Comparison of ENCODE assay signal across 30 mouse cellular contexts in the genomic region with DNA sequence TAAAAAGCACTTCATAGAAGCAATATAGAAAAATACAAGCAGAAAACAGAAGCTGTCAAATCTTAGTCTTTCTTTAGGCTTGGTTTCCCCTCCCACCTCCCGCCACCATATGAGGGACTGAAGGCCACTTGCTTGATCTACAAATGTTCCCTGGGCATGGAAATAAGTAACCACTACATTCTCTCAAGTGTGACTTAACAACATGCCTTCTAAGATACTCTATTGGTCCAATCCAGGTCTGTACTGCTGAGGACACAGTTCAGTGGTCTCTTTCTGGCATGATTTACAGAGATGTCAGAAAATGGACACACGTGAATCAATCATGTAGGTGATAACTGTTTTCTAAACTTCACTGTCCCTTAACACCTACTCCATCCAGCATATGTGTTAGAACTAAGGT. TPM values are rescaled to one million over a fixed set of nuclear protein-coding genes. Genes with fewer than 3 reads are reported as not detected.
DNase-seq lines count a peak whose midpoint lies in the region; ATAC-seq lines count a peak whose summit lies in the region.
"Had no signal": no experiment of that assay in that cellular context is flagged by ENCODE, and none has a peak within 500 bp of the region (broad histone marks: within the 10 kb centered on the region; RNA-seq: fewer than 3 reads in every experiment).

No protein-coding gene starts in this region.

- no peaks in the 10 kb centered on the region for H3K9me3 ChIP-seq in kidney, embryonic 16.5 days (ENCODE audit: low read length)
- H3K9me3 ChIP-seq: embryonic facial prominence, embryonic 13.5 days; embryonic facial prominence, embryonic 15.5 days; forebrain, embryonic 10.5 days; forebrain, embryonic 12.5 days; G1E had no signal

- no peaks in the 10 kb centered on the region for H3K27me3 ChIP-seq in kidney, embryonic 16.5 days (ENCODE audit: insufficient read depth, low read length)
- H3K27me3 ChIP-seq: CH12.LX; embryonic facial prominence, embryonic 13.5 days; embryonic facial prominence, embryonic 15.5 days; forebrain, embryonic 12.5 days; Patski had no signal

- peak; percentile 88 for ATAC-seq in kidney, embryonic 16.5 days (ENCODE audit: low FRiP score, low TSS enrichment)
- ATAC-seq: activated CD4-positive, CD25-positive, alpha-beta regulatory T cell, adult 4 months; CD4-positive, CD25-positive, alpha-beta regulatory T cell, adult 4 months; forebrain, embryonic 14.5 days; Patski had no signal

- DNase-seq in heart, adult 11 months: peak; percentile 6
- no peak for DNase-seq in heart, adult 8-10 months (ENCODE audit: low spot score)
- DNase-seq in kidney, adult 9 months: peak; percentile 63
- no peak for DNase-seq in kidney, adult 11 months
- no peak for DNase-seq in kidney, postnatal 25 days
- peak; percentile 21 for DNase-seq in kidney, postnatal 14 days
- DNase-seq in kidney, postnatal 4 days: no peak
- DNase-seq: adrenal gland, adult 8-10 months; adrenal gland, postnatal 14 days; adrenal gland, postnatal 36 days; B cell, adult 2 months; cerebellum, adult 11 months; cerebellum, adult 18-20 months; cerebellum, adult 8-10 months; cerebellum, adult 9-11 months; cerebellum, postnatal 14 days; cerebellum, postnatal 36 days; embryo, embryonic 11 days had no signal

- H3K27ac ChIP-seq in kidney, embryonic 16.5 days (ENCODE audit: low read length): peak overlapping the region; percentile 36; the same call in 1 of the 2 replicates
- H3K27ac ChIP-seq: embryonic facial prominence, embryonic 13.5 days; embryonic facial prominence, embryonic 15.5 days; forebrain, embryonic 10.5 days; forebrain, embryonic 12.5 days had no signal

- H3K4me1 ChIP-seq in kidney, embryonic 16.5 days (ENCODE audit: insufficient read depth, low read length): peaks cover 3% of the 10 kb centered on the region; the same call in 1 of the 2 replicates
- H3K4me1 ChIP-seq: embryonic facial prominence, embryonic 13.5 days; embryonic facial prominence, embryonic 15.5 days; forebrain, embryonic 10.5 days; forebrain, embryonic 12.5 days had no signal

- H3K9ac ChIP-seq in kidney, embryonic 16.5 days (replicated peaks; ENCODE audit: low read length): no peak overlapping the region
- H3K9ac ChIP-seq: embryonic facial prominence, embryonic 13.5 days; embryonic facial prominence, embryonic 15.5 days; forebrain, embryonic 12.5 days had no signal

- H3K36me3 ChIP-seq in kidney, embryonic 16.5 days (ENCODE audit: insufficient read depth, low read length): peaks cover 9% of the 10 kb centered on the region; the same call in 1 of the 2 replicates

- H3K4me3 ChIP-seq in kidney, embryonic 16.5 days (ENCODE audit: low read length): no peak overlapping the region
- H3K4me3 ChIP-seq: embryonic facial prominence, embryonic 13.5 days; embryonic facial prominence, embryonic 15.5 days; erythroblast, embryonic 14.5 days; forebrain, embryonic 10.5 days; forebrain, embryonic 12.5 days had no signal

- 73% methylated on average over 2 of the region's 2 CpGs for WGBS in kidney, embryonic 16.5 days

- no peak overlapping the region for H3K4me2 ChIP-seq in kidney, embryonic 16.5 days (replicated peaks; ENCODE audit: low read depth, low read length)
- H3K4me2 ChIP-seq: embryonic facial prominence, embryonic 13.5 days; embryonic facial prominence, embryonic 15.5 days; forebrain, embryonic 12.5 days had no signal

RNA-seq across cellular contexts. Expression of a gene that starts 42.5 kb away (rescaled TPM):
- total RNA-seq in heart, adult 8-10 months (2022): 10 to 100 TPM; 20.0 to 23.7 (median 21.3) TPM
- 9.7 and 11.6 TPM in 2 replicates for polyA plus RNA-seq in kidney, embryonic 16.5 days (2015; fragmentation: Nextera tagmentation; extraction: Ambion mirVana)

Comparison
In these comparisons a context has a peak if more than half of its experiments do, and no peak if none do; other contexts are left out.
1. DNase-seq: peak in heart, adult 11 months (single experiment), kidney, adult 9 months (single experiment) and kidney, postnatal 14 days (single experiment); none in heart, adult 8-10 months (single experiment), kidney, adult 11 months (single experiment), kidney, postnatal 25 days (0 of 2) and kidney, postnatal 4 days (0 of 2).